Mouse (Mus musculus): ENCODE results near the gene Gja1.

- no peak for TF ChIP-seq CTCF (IDR thresholded peaks at IDR 0.05; ENCODE audit: low read depth)
- TF ChIP-seq EP300 (optimal IDR thresholded peaks at IDR 0.05) = no peak
Measured at GRCm38 (mm10) chr10:56422518-56422917, 45.4 kb downstream of the Gja1 start.

Measured in stomach, postnatal 0 days (tissue).